Mouse (Mus musculus): ENCODE measurements at regions not wholly inside any gene's neighbourhood (a gene's known extent, or its start where the extent isn't known, plus 50 kb on each side); places are given as distances from the start of the nearest gene placed in this dataset.

DNA sequence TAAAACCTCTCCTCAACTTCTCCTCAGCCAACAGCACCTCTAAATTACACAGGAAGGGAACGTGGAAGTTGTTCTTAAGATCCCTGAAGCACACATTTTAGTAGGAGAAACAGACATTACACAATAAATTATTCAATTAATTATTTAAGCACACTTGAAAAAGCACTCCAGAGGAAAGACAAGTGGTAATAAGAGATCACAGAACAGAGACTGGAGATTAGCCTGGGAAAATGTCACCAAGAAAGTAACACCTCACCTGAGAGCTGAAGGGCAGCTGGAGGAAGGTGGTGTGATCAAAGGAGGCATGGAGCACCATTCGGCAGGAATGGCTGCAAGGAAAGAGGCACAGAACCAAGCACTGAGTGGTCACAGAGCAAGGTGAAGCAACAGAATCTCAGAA lies 1053.8 kb downstream of the Olfm4 start:
- no peak overlapping the region for H3K4me3 ChIP-seq
- DNase-seq (ENCODE audit: extremely low spot score in 1 of 2, low spot score in 2 of 2), result no peak
- no peak overlapping the region for H3K27ac ChIP-seq
- intact Hi-C loops (cut with DNase I), result loop anchor here (2.0 kb wide), 1 partner anchor 13 kb away; no protein-coding TSS in a partner anchor
- TF ChIP-seq CTCF (IDR thresholded peaks at IDR 0.05), result no peak

DNA sequence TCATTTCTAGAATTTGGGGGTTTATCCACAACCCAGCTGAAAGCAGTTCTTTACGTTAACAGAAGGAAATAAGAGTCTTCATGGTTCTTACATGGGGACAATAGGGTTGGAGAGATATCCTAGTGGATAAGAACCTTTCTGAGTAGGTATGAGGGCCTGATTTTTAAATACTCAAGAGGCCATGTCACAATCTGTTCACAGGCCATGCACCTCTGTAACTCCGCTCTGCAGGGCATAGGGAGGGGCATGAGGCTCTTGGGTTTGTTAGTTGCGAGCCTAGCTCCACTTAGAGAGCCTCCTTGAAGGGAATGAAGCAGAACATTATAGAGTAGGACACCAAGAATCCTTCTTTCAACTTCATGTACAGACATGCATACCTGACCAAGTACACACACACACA lies 1054.2 kb downstream of the Olfm4 start:
- no peak for TF ChIP-seq CTCF (IDR thresholded peaks at IDR 0.05)

More for the DNA sequence above, 1054.2 kb downstream of the Olfm4 start:
- Histone ChIP-seq H3K4me3 (no peak overlapping the region), H3K27ac (no peak overlapping the region)
- no peak for DNase-seq (ENCODE audit: extremely low spot score in 1 of 2, low spot score in 2 of 2)
- intact Hi-C loops (cut with DNase I), result no loop called here

Data from left cerebral cortex, adult 2 months (tissue).